In the genomic region with DNA sequence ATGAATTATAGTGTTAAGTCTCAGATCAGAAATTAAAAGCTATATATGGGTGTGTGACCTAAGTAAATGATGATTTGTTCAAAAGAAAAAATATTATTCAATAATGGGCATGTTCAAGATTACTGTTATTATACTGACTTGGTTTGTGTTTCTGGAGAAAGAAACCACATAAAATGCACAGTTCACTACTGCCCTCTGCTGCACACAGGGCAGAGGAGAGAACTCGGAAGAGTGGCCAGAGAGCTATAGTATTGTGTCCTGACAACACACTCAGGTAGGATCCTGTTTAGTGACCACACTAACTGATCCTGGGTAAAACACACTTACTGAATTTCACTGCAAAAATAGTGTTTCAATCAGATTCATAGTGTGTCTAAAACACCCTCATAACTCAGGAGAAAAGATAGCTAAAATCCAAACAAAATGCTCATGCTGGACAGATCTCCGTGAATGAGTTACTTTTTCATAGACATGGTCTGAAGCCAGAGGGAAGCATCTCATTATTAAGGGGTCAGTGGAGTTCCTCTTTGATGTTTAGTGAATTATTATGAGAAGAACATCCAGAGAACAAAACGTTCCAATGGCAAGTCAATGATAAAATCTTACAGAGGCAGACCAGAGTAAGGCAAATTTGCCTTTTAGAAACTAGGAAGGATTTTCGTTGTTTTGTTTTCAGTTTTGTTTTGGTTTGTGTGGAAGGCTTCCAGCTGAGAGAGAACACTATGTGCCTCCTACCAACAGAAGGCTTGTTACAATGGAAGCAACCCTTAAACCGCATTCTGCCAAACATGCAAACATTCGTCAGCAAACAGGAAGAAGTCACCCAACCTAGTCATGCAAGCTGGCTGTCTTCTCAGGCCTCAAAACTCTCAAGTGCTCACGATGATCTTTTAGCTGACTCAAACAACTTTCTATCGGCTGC, we compare ENCODE assay signal across 9 mouse cellular contexts.
DNase-seq lines count a peak whose midpoint lies in the region; ATAC-seq and TF ChIP-seq lines count a peak whose summit lies in the region.
"Had no signal": no experiment of that assay in that cellular context is flagged by ENCODE, and none has a peak within 500 bp of the region (broad histone marks: within the 10 kb centered on the region; RNA-seq: fewer than 3 reads in every experiment).

No protein-coding gene starts in this region.

- peak; percentile 28 for DNase-seq in ovary, adult 18-20 months (ENCODE audit: low spot score)
- DNase-seq in ovary, postnatal 10 days (ENCODE audit: low spot score) = no peak
- DNase-seq in cerebellum, postnatal 10 days = peak; percentile 52 to 63
- peak; percentile 28 for DNase-seq in gastrocnemius, postnatal 14 days
- peak; percentile 15 to 61 for DNase-seq in kidney, adult 8-10 months
- peak; percentile 50 for DNase-seq in limb, embryonic 14.5 days (ENCODE audit: low spot score)
- peak; percentile 69 for DNase-seq in stomach, postnatal 0 days (ENCODE audit: low spot score)

- no peak overlapping the region for H3K4me3 ChIP-seq in limb, embryonic 14.5 days (replicated peaks; ENCODE audit: low read length)
- no peak overlapping the region for H3K4me3 ChIP-seq in stomach, postnatal 0 days (ENCODE audit: low read depth, low read length)
- H3K4me3 ChIP-seq: embryonic facial prominence, embryonic 15.5 days had no signal

- ATAC-seq in limb, embryonic 14.5 days (ENCODE audit: low FRiP score, low read depth) = no peak
- 0 out of 2 replicates have a peak, but pooled peaks have one; percentile 27 for ATAC-seq in monocyte, adult 5-6 weeks (replicated peaks; ENCODE audit: insufficient number of reproducible peaks, low FRiP score, low TSS enrichment, poor library complexity, severe bottlenecking)
- peak; percentile 74 for ATAC-seq in stomach, postnatal 0 days (ENCODE audit: low FRiP score, low TSS enrichment)

- no peak overlapping the region for H3K27ac ChIP-seq in limb, embryonic 14.5 days (replicated peaks; ENCODE audit: low read depth, low read length)
- no peak overlapping the region for H3K27ac ChIP-seq in stomach, postnatal 0 days (replicated peaks)
- H3K27ac ChIP-seq: embryonic facial prominence, embryonic 15.5 days had no signal

- no peak for TF ChIP-seq EP300 in stomach, postnatal 0 days (optimal IDR thresholded peaks at IDR 0.05)

- no peak for TF ChIP-seq POLR2A in limb, embryonic 14.5 days (IDR thresholded peaks at IDR 0.05; ENCODE audit: borderline replicate concordance, extremely low read depth, insufficient read depth, insufficient read length)

- H3K9me3 ChIP-seq in limb, embryonic 14.5 days (ENCODE audit: control insufficient read depth, low read length) = no peaks in the 10 kb centered on the region
- no peaks in the 10 kb centered on the region for H3K9me3 ChIP-seq in stomach, postnatal 0 days (ENCODE audit: control insufficient read depth, low read length)
- H3K9me3 ChIP-seq: embryonic facial prominence, embryonic 15.5 days had no signal

- no peak overlapping the region for H3K4me2 ChIP-seq in limb, embryonic 14.5 days (replicated peaks; ENCODE audit: low read depth, low read length, severe bottlenecking)
- no peak overlapping the region for H3K4me2 ChIP-seq in stomach, postnatal 0 days (replicated peaks; ENCODE audit: low read depth)
- H3K4me2 ChIP-seq: embryonic facial prominence, embryonic 15.5 days had no signal

- no peaks in the 10 kb centered on the region for H3K4me1 ChIP-seq in limb, embryonic 14.5 days (ENCODE audit: control insufficient read depth, insufficient read depth, low read length)
- H3K4me1 ChIP-seq in stomach, postnatal 0 days (replicated peaks; ENCODE audit: control insufficient read depth, insufficient read depth) = no peaks in the 10 kb centered on the region
- H3K4me1 ChIP-seq: embryonic facial prominence, embryonic 15.5 days had no signal

- WGBS in limb, embryonic 14.5 days = 71% methylated on average over 8 of the region's 8 CpGs
- WGBS in stomach, postnatal 0 days = 45% methylated on average over 8 of the region's 8 CpGs

- intact Hi-C loops in gastrocnemius, postnatal 14 days (cut with DNase I; ENCODE audit: low total_unique reads) = loop anchor here (5.0 kb wide), 1 partner anchor 844 kb away; no protein-coding TSS in a partner anchor

- H3K36me3 ChIP-seq in limb, embryonic 14.5 days (ENCODE audit: control insufficient read depth, insufficient read depth, low read length) = no peaks in the 10 kb centered on the region
- no peaks in the 10 kb centered on the region for H3K36me3 ChIP-seq in stomach, postnatal 0 days (ENCODE audit: control insufficient read depth, insufficient read depth, low read length)
- H3K36me3 ChIP-seq: embryonic facial prominence, embryonic 15.5 days had no signal

- peak; percentile 94 for TF ChIP-seq CTCF in stomach, postnatal 0 days (IDR thresholded peaks at IDR 0.05; ENCODE audit: low read depth)

- no peak overlapping the region for H3K9ac ChIP-seq in limb, embryonic 14.5 days (ENCODE audit: low read depth, low read length, severe bottlenecking)
- H3K9ac ChIP-seq in stomach, postnatal 0 days (ENCODE audit: low read length) = no peak overlapping the region
- H3K9ac ChIP-seq: embryonic facial prominence, embryonic 15.5 days had no signal

- no peaks in the 10 kb centered on the region for H3K27me3 ChIP-seq in limb, embryonic 14.5 days (ENCODE audit: control insufficient read depth, insufficient read depth, low read length)
- H3K27me3 ChIP-seq in stomach, postnatal 0 days (ENCODE audit: control insufficient read depth, insufficient read depth, low read length) = no peaks in the 10 kb centered on the region
- H3K27me3 ChIP-seq: embryonic facial prominence, embryonic 15.5 days had no signal
